Mouse (Mus musculus): Measurements from ENCODE around the gene Lars2.
"Not testable (repeated sequence)": the region's sequence is repeated elsewhere in the genome, so short reads cannot be mapped to it uniquely, and the experiment has no call there.

The Lars2 gene

DNA sequence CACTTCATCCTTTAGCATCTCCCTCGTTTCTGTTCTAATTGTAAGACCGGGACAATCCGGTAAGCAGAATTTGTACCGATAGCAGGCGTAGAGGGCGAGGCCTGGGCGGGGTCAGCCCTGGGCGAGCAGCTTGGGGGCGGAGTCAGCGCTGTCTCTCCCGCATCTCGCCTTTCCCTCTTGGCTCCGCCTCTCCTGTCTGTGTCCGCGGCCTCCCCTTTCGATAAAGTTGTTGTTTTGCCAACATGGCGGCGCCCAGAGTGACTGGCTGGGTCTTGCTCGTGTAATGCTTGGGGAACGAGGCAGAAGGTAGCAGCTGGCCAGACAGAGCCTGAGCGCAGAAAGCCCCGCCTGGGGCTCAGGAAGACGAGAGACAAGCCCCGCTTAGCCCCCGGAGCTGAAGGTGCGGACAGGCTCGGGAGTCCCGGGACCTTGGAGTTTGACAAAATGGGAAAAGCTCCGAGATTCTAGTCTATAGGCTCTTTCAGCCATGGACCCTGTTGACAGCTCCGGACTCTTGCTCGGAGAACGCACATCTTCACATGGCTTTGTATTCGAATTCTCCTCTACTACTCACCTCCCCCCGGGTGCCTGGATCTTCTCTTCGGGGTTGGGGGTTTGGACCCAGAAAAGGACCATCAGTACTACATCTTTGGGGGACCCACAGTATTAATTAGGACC lies at the start of gene Lars2:
Gene Lars2 (plus strand): TSS at position 220 of the 678 bp plus-strand sequence.
- peak; percentile 95 for DNase-seq (ENCODE audit: low read depth, low spot score)

DNA sequence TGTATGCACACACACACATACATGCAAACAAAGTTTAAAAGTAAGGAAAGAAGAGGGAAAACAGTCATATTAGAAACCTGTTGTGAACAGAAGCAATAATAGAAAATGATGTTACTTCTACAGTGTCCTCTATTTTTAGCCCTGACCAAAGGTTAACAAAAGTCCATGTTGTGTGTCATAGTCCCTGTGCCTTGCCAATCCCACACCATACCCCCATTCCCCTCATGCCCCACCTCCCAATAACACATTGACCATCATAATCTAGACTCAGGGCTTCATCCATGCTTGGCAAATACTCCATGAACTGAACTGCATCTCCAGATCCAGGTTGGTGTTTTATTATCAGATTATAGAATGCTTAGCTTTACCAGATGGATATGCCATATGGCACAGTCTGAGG lies 40.6 kb upstream of the Lars2 start:
- DNase-seq (ENCODE audit: low read depth, low spot score): no peak

DNA sequence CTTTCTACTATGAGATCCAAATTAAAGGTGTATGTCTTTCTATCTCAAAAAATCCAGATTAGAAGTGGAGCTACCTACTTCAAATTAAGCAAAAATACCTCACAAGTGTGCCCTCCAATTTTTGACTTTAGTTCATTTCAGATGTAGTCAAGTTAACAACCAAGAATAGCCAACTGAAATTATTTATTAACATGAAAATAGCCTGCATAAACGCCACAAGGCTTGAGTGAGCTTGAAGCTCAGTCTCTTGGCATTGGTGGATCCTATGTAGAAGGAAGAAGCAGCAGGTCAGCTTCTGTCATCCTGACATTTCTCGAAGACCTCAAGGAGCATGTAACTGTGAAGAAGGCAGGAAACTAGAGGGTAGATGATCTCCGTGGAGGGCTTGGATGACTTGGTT lies 38.4 kb upstream of the Lars2 start:
- DNase-seq (ENCODE audit: low read depth, low spot score): no peak

DNA sequence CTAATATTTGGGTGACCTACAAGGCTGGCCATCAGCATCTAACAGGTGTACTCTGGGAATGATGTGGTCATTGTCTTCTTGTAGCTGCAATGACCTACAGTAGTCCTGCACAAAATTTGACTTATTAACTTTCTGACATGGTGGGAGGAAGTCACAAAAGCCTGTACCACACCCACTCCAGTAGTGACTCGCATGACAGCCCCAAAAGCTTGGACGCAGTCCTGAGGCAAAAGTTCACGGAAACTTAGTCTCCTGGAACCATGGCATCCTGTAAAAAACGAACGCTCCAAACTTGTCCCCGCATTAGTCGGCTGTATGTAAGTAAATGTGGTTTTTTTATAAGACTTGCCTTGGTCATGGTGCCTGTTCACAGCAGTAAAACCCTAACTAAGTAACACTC lies 36.9 kb upstream of the Lars2 start:
- no peak for DNase-seq (ENCODE audit: low read depth, low spot score)

DNA sequence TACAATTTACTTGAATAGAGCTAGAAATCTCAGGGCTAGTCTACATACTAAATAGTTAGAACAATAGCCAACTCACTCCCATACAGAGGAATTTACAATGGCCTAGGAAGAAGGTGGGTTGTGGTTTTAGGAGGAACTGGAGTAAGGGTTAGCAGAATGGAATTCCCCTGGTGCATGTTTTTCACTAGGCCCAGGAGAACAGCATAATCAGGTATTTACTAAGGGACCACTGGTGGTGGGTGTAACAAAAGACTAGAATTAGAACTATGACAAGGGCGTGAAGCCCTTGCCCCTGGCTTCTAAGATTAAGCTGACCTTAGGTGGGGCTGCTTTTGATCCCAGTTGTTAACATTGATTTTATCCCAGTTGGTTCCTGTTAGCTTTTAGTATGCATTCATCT lies 36.5 kb upstream of the Lars2 start:
- not testable (repeated sequence) for DNase-seq (ENCODE audit: low read depth, low spot score)

DNA sequence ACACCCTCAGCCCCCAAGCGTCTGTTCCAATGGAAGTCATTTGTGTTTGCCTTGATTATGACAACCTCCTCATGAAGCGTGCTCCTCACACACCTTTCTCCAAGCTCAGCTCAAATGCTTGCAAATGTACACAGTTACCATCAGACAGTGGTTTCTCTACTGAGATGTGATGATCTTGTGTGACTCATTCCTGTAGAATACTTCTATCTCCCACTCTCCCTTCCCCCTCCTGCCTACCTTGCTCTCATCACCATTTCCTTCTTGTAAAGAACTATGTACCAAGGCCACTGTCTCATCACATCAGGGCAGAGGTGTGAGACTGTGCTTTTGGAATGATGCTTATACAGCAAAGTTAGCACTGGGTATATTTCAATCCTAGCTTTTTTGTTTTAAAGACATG lies 33.2 kb upstream of the Lars2 start:
- no peak for DNase-seq (ENCODE audit: low read depth, low spot score)

DNA sequence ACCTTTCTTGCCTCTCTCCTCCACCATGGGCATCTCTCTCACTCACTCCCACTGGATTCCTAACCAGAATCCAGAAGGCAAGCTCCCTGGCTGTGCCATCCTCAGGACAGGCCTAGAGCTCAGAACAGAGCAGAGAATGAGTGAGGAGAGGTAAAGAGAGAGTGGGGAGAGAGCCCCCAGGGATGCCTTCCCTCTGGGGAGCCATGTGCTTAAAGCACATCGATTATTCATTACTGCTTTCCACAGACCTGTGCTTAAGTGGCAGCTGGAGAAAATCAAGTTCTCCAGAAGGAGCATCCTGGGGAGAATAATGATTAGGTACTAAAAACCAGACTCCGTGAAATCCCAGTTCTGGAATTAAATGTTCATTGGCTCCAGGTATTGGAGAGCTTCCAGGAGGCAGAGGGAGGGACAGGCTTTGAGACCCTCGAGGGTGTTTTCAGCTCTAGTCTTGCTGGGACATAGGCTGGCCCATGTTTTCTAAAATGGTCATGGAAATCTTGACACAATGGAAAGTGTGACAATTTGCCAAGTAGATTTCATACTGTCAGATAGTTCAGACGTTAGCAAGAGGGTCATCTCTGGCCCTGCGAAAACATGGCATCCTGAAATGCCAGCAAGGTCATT lies 31.6 kb upstream of the Lars2 start:
- DNase-seq (ENCODE audit: low read depth, low spot score): no peak

DNA sequence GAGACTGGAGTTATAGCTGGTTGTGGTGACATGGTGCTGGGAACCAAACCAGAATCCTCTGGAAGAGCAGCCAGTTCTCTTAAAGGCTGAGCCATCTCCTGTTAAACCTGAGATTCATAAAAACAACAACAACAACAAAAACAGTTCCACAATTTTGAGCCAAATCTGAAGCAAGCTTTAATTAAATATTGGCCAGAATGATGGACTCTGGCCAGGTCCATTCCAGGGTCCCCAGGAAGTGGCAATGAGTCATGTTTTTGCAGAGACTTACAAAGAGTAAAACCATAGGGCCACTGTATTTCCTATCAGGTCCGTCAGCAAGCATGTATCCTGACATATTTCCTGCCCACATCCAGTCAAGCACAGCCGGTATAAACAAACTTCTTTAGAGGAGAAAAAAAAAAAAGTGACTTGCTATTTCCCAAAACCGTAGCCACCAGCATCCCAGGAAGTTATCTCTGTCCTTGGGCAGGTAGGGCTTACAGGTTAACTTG lies 27.0 kb upstream of the Lars2 start:
- no peak for DNase-seq (ENCODE audit: low read depth, low spot score)

DNA sequence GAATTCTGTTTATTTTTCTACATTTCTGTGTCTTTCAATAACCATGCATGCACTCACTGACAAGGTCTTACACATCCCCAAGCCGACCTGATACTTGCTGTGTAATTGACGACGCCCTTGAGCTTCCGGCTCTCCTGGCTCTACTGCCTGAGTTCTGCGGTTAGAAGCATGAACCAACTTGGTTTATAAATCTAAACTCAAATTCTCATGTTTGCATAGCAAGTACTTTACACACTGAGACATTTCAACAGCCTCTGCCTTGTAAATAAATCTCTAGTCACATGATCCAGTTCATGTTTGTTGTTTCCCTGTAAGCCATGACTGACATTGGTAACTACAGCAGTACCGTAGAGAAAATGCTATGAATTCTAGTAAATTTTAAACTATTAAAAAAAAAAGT lies 25.5 kb upstream of the Lars2 start:
- no peak for DNase-seq (ENCODE audit: low read depth, low spot score)

DNA sequence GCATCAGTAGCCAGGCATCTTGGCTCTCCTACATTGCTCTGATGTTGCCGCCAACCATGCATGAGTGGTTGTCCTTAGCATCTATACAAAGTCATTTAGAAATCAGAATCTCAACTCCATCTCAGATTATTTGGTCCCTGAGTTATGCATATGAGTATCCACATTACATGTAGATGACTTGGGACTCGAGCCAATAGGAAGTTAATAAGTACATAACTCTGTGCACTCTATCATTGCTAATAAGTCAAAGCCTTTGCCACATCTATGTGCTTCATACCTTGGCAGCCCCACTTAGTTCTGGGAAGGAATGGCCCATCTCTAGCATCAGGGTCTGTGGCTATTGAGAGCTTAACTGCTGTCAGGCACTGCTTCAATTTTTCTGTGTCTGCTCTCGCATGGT lies 23.7 kb upstream of the Lars2 start:
- DNase-seq (ENCODE audit: low read depth, low spot score): no peak

DNA sequence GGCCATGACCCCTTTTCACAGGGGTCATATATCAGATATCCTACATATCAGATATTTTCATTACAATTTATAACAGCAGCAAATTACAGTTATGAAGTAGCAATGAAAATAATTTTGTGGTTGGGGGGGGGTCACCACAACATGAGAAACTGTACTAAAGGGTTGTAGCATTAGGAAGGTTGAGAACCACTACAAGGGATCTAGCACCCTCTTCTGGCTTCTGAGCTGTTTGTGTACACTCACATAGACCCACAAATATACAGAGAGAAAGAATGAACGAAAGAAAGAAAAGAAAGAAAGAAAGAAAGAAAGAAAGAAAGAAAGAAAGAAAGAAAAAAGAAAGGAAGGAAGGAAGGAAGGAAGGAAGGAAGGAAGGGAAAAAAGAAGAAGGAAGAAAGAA lies 17.4 kb upstream of the Lars2 start:
- DNase-seq (ENCODE audit: low read depth, low spot score): not testable (repeated sequence)

DNA sequence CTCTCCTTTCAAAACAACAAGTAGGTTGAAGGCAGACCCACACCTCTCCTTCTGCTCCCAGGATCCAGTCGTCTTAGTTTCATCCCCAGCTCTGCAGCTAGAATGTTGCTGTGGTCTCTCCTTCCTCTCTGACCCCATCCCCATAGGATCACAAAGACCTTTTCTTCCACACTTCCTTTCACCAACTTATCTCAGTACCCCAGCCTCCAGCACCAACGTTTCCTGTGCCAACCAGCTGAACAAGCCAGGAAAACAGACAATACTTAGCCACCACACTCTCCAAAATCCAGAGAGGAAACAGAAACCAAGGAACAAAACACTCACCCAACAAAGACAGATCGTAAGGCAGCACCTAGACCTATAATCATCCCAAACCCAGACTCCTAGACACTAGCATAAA lies 6.7 kb upstream of the Lars2 start:
- DNase-seq (ENCODE audit: low read depth, low spot score): no peak

DNA sequence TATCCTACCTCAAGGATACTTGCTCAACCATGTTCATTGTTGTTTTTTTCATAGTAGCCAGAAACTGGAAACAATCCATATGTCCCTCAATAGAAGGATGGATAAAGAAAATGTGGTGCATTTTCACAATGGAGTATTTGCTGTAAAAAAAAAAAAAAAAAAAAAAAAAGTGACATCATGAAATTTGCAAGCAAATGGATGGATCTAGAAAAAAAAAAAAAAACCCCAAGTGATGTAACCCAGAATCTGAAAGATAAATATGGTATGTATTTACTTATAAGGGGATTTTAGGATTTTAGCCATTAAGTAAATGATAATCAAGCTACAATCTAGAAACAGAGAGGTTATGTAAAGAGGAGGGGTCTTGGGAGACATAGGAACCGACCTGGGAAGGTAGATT lies 1.4 kb upstream of the Lars2 start:
- DNase-seq (ENCODE audit: low read depth, low spot score): no peak

DNA sequence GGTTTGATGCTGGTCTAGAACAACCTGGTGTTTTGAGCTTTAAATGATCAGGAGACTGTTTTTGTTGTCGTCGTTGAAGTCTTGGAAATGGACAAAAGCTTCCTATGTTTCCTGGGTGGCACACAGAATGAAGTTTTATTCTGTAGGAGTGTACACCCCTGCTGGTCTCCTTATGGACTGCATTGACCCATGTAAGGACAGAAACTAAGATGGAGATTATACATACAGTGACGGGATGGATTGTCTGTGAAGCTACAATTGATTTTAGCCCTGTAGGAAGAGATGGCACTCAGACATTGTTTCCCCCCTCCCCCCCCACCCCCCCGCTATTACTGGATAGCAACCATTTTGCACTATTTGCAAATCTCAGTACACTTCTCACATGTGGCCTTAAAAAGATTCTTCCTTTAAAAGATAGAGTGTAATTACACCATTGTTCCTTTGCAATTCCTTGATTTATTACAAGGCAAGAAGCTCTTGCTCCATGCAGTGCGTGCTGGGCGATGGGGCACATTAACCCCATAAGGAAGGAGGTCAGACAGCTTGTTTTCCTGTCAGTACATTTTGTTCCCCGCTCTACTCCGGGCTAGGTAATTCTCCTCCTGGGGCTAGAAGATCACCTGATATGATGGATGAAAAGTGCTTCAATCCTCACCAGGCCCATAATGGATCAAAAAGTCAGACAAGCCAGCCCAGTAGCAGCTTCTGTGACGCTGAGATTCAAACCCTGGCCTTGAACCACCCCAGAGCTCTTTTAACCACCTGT lies 602 bp upstream of the Lars2 start:
- DNase-seq (ENCODE audit: low read depth, low spot score): peak; percentile 7

DNA sequence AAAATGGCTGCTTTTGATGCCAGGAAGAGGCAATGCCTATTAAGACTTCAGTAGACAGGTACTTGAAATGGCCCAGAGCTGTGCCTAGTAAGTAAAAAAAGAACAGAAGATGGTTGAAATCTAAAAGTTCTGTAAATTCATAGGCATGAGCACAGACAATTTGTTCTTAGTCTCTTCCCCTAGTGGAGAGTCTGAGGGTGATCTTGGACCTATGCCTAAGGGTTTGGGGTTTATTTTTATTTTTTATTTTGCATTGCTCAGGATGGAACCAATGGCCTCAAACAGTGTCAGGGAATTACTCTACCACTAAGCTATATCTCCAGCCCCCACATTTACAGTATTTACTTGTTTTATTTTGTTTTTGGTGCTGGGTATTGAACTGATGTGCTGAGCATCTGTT lies 909 bp downstream of the Lars2 start:
- no peak for DNase-seq (ENCODE audit: low read depth, low spot score)

DNA sequence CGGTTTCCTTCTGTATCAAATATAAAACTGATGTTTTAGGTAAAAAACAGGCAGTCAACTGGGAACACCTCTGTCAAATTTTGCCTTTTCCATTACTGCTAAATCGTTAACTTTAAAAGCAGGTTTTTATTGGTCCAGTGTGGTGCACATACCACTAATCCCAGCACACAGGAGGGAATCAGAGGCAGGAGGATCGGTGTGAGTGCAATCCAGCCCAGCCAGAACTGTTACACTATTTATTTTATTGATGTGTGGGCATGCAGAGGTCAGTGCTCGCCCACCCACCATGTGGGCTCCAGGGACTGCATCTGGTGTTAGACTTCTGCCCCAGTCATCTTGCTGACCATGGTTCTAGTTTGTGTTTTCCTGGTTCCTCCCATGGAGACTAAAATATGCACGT lies 15.7 kb downstream of the Lars2 start:
- no peak for DNase-seq (ENCODE audit: low read depth, low spot score)

DNA sequence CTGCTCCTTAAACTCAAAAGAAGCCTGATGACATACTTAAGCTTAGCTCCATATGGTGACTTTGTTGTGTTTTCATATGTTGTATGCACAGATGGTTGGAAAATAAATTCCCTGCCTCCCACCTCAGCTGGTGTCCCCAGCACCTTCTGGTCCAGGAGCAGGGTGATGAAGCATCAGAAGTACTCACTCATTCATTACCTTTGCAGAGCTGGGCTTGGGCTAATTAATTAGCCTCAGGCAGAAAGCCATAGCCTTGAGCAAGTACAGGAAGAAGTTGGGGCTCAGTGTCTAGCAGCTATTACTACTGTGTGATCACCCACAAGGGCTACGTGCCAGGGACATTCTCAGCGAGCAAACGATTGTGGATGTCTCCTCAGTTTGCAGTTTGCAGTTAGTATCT lies 18.0 kb downstream of the Lars2 start:
- no peak for DNase-seq (ENCODE audit: low read depth, low spot score)

DNA sequence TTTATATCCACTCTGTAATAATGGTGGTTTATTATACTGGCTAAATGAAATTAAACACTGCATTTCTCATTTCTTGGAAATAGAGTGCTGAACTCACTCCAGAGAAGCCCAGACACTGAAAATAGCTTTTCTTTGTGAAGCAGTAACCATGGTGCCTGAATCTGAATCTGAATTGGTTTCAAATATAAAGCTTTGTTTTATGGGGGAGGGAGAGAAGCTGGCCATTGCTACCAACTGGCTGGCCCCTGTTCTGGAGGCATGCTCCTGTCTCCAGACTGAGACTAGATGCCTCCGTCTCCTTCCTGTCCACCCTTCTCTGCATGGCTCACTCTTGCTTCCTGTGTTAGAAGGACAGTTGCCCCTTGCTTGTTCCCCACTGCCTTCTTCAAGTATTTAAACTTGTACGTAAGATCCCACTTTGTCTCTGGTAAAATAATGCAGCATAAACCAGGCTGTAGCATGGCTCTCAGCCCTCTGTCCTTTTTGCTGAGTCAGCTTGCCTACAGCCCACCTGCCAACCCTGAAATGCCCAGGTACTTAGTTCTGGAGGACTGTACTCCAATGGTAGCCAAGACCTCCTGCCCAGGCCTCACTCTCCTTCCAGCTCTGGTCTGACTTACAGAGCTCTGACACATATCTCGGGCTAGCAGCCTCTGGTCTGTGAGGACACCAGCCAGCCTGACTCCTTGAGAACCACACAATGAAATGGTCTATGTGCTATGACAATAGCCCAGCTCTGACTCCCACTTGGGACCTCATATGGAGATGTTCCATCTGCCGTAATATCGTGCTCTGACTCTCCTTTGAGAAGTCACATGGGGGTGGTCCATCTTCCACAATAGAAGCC lies 18.8 kb downstream of the Lars2 start:
- no peak for DNase-seq (ENCODE audit: low read depth, low spot score)

DNA sequence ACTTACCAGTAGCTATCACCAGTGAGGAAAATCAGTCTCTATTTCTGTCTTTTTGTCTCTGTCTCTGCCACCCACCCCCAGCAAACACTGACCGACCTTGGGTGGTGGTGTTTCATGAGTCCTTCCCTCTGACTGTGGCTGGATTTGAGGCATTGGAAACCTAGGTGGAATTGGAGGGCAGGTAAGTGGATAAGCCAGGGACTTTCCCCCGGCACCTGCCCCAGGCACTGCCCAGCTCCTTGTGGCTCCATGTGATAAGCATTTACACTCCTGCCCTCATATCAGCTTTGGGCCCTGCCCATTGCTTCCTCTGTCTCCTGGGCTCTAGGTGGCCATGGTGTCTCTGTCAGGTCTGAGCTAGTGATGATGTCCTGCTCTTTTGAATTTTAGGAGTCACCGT lies 19.6 kb downstream of the Lars2 start:
- DNase-seq (ENCODE audit: low read depth, low spot score): no peak

DNA sequence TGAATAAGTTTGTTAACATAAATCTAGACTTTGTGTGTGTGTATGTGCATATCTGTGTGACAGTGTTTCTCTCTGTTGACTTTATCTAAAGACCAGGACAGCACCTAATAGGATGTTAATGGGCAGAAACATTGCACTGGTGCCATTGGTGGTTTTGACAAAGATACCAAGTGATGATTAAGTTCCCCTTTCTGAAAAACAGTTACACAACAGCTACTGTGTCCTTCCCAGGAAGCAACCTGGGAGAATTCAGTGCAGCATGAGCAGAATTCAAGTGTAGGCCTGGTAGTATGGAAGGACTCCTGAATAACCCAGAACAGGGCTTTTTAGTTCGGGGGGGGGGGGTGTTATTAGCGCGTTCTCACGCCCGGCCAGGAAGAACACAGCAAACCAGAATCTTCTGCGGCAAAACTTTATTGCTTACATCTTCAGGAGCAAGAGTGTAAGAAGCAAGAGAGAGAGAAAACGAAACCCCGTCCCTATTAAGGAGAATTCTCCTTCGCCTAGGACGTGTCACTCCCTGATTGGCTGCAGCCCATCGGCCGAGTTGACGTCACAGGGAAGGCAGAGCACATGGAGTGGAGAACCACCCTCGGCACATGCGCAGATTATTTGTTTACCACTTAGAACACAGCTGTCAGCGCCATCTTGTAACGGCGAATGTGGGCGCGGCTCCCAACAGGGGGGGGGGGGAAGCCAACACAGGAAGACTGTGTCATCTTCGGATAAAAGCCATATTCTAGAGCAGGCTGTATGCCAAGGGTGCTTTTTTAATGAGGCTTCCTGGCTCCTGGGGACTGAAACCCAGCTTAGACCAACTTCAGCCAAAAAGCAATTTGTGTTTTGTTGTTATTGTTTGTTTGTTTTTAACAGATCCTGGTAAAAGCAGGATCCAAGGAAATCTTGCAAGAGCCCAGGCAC lies 21.6 kb downstream of the Lars2 start:
- DNase-seq (ENCODE audit: low read depth, low spot score): not testable (repeated sequence)

All from ES-CJ7 (cell line).